Mouse (Mus musculus) T-helper 2 cell (primary cell): ENCODE measurements at regions not wholly inside any gene's neighbourhood (a gene's known extent, or its start where the extent isn't known, plus 50 kb on each side); places are given as distances from the start of the nearest gene placed in this dataset.

Experiments
- in situ Hi-C: fragments of 300-600 bp; cut with MboI, MseI; formaldehyde crosslinking; loops from one replicate; pipeline ENCODE4 v1.15.1; 2025; ENCODE audit warnings: high pct_unique_total_duplicates

DNA sequence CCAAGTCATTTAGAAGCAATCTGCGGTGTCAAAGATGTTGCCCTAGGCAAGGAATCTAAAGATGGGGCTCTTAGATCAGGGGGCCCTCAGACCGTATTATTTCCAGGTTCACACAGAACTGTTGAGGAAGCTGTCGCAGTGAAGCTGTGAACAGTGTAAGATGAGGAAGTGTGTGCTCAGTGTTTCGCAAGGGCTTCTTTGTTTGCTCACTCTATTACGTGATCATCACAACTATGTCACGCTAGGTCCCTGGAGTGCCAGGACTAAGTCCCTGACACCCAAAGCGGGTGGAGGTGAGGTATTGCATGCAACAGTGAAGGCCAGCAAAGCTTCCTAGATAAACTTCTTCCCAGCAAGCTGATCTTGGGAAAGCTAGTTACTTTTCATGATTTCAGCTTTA is 254.4 kb downstream of the Hlx start:
- in situ Hi-C loops: no loop called here

DNA sequence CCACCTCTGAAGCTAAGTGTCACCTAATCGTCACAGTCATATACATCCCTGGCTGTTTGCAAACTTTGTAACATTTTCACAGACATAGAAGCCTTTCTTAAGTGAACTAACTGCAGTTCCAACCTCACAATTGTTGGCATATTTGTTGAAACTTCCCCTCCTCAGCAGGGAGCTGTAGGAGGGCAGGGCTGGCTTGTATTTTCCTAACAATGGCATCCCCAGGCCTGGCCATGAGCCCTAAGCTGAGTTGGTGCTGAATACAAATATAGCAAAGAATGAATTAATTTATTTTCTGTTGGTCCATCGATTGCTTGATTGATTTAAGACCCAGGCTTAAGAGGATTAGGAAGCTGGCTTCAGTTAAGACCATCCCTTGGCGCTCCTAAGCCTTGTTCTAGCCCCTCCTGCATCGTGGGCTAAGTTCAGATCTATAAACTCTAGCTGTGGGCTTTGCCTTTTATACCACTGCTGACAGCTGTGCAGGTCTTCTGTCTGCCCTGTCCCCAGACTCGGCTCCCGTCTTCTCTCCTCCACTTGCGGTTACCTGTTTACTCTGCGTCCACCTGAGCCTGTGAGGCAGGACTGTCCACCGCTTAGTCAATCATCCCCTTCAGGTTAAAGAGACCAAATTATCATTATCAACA is 269.8 kb downstream of the Hlx start:
- in situ Hi-C loops: no loop called here

DNA sequence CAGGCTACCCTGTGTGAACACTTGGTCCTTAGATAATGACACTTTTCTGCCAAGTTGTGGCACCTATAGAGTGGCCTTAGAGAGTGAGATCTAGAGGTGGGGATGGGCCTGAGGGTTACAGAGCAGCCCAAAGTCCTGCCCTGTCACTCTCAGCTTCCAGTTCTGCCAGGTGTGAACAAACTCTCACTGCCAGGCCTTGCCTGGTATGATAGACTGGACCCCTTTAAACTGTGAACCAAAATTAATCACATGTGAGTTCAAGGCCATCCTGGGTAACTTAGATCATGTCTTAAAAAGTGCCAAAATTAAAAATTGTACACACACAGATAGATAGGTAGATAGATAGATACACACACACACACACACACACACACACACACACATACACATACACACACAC is 271.0 kb downstream of the Hlx start:
- in situ Hi-C loops: no loop called here

DNA sequence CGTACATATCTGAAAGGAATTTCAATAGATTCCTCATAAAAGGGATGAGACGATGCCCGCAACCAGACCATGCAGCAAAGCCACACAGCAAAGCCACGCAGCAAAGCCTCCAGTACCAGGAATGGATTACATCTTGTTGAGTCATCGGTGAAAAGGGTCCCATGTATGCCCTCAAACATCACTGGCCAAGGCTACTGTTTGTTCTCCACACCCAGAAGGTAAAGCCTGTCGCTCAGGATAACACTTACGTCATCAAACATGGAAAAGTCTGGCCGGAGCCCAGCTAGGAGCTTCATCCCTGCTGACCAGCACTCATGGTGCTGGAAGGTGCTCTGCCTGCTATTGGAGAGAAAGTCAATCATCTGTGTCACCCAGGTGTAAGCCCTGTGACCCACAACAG is 275.7 kb downstream of the Hlx start:
- in situ Hi-C loops: no loop called here

DNA sequence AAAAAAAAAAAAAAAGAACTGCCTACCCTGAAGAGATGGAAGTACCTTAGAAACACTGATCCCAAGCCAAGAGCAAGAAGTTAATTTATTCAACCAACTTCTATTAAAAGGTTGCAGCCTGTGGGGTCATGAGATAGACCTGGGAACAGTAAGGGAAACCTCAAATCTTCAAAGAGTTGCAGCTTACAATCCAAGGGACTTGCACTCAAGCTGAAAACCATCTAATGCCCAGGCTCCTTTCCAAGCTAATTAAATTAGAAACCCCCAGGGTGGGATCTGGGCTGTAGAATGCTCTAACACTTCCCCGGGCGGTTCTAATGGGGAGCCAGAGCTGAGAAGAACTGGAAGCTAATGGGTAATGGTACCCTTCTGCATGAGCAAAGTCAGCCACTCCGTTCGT is 278.0 kb downstream of the Hlx start:
- in situ Hi-C loops: no loop called here

DNA sequence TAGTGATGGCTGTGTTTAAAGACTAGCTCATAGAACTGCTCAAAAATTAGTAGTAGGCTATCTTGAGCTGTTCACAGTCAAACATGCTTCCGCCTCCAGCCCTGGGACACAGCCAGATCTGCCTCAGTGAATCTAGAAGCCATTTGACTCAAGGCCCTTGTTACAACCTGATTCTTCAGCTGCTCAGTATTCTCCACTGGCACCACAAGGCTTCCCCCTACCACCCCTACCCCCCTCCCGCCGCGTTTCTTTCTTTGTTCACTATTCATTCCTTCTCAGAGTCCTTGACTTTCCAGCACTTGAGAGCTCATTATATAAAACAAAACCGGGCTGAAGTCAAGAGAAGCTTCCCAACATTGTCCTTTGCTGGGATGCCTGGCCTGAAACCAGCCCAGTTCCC is 278.7 kb downstream of the Hlx start:
- in situ Hi-C loops: no loop called here

DNA sequence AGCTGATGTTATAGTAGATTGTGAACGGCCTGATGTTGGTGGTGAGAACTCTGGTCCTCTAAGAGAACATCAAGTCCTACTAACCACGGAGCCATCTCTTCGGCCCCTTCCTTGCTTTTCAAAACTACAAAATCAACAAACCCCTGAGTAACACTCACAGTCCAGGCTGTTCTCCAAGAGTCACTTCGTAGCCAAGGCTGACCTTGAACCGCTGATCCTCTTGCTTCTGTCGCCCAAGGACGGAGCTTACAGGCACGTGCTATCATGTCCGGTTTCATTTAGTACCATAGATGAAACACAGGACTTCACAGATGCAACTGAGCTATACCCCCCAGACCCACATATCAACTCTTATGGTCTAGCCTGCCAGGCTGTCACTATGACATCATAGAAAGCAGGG is 279.4 kb downstream of the Hlx start:
- in situ Hi-C loops: no loop called here

DNA sequence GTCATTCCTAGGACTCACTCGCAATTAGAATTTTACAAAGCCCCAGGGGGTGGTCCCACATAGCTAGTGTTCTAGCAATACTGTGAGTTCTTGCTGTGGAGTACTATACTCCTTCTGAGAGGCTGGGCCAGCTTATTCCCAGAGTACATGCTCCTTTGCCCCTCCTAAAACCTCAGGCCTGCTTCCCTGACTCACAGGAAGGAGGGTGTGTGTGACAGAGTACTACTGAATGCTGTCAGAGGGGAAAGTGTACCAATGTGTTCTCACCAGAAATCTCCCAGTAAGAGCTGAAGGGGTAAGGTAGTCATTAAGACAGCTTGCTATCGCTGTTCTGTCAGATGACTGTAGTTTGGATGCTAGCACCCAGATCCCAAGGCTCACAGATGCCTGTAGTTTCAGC is 280.7 kb downstream of the Hlx start:
- in situ Hi-C loops: no loop called here

DNA sequence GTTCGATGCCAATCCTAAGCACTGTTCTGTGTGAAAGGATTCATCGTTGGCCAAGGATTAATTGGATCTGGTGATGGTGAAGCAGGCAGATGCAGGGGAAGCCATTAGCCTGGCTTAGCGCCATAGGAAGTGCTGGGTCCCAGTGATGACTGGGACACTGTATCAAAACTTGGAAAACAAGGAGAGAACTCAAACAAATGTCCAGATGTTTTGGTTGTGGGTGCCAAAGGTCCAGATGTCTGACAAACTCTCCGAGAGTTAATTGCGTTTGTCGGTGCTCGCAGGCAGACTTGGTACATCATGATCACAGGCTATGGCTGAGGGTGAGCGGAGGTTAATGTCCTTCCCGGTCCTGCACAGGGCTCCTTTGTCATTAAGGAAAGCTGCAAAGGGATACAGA is 283.4 kb downstream of the Hlx start:
- in situ Hi-C loops: no loop called here

DNA sequence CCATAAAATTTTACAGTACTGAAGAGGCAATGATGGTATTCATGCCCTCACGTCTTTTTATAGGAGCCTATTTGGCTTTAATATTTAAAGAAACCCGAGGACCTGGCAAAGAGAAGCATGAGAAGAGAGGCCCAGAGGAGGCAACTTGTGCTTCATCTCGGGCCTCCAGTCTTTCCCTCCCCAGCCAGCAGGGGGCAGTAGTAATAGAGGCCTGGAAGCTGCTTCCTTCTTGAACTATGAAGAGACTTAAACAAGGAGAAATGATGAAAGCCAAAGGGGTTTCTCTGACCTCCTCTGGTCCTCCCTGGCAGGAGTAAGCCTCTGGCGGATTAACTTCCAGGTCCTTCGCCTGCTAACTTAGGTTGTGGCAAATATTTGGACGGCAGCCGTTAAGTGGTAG is 284.5 kb downstream of the Hlx start:
- in situ Hi-C loops: no loop called here

DNA sequence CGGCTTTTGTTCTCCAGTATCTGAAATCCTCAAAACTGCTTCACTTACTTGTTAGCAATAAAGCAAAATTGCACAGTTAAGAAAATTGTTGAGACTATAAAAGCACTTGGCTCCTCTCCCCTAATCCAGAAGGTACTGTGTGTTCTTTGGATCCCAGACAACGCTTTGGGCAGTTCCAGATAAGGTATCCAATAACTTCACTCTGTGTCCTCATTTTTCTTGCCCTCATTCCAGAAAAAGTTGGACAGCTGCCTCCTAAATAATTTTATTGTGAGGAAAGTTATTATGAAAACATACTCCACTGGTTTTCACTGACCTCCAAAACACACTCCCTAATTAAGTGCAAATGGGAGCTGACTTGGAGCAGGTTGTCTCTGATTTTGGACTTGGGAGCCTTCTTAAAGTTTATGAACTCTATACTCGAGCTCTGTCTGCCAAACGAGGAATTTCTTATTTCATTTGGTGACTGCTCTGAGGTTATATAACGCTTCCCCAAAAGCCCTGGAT is 285.2 kb downstream of the Hlx start:
- in situ Hi-C loops: no loop called here

DNA sequence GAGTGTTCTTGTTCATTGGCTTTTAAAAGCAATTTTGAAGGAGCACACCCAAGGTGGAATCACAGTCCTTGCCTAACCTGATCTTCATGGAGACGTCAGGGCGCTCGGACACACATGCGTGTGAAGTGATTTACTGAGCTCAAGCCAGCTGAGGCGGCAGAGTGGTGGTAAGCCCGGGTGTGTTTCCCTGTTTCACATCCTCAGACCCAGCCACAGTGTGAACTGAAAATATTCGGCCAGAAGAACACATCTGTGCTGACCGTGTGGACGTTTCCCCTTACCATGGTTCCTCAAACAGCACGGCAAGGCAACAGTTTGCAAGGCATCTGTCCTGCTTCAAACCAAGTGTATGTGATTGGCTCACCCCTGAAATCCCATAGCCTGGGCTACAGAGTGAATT is 288.2 kb downstream of the Hlx start:
- in situ Hi-C loops: no loop called here

DNA sequence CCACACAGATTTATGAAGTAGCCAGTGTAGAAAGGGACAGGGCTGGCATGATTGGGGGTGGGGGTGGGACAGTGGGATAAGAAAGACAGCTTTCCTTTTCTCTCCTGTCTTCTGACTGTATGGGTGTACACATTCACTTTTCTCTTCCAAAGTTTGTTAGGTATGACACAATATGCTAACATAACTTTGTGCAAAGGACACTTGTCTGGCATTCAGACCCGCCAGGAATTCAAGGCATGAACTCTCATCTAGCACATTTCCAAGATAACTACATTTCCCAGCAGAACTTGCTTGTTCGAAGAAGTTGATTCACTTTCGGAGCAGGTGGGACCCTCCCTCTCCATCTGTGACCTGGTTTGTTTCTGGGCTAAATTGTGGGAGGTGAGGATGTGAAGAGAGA is 289.7 kb downstream of the Hlx start:
- in situ Hi-C loops: no loop called here

DNA sequence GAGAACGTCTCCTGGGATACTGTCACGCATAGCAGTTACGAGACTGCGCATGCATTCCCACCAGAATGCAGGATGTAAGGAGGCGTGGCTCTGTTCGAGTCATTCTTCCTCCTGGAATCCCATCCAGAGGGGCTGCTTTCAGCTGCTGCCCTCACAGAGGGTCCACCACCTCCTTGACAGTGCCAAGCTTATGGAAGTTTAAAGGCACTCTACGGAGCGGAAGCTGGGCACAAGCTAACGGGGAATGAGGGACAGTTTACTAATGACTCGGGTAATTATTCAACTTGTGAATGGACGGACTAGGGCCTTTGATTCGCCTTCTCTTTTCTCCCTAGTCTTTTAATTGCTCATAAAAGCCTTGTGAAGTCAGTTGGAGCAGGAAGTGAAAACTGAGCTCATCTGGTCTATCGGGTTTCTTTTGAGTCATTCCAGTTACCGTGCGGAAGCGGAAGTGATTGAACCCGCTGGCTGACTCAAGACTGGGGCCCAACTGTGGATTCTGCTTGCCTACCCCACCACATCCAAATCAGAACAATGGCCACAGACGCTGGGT is 291.3 kb downstream of the Hlx start:
- in situ Hi-C loops: no loop called here

DNA sequence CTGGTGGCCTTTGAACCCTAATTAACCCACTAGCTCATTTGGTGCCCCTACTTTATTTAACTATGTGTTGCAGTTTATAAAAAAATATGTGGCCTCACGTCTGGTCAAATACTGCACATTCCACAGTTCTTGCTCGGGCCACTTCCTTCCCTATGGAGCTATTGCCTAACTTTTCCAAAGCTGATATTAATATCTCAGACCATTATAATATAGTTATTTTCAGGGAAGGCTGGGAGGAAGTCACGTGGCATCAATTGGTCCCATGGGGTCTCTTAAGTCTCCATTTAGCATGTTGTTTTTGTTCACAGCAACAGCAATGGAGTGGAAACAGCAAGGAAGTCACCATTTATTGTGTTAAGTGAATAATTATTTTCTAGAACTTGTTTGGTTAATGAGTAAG is 292.9 kb downstream of the Hlx start:
- in situ Hi-C loops: no loop called here

DNA sequence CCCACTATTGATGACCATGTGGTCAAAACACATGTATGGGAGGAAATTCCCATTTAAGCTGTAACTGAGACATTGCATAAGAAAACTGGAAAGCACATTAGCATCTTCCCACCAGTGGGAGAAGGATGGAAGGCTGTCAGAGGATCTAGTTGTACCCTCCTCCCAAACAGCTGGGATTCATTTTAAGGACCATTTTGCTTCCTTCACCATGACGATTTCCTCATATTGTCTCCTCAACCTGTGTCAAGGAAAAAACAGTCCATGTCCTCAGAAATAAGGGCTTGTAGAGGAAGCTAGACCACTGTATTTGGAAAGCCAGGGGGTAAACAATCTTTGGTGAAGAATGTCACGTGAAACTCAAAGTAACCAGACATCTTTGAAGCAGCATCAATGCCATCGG is 296.0 kb downstream of the Hlx start:
- in situ Hi-C loops: no loop called here

DNA sequence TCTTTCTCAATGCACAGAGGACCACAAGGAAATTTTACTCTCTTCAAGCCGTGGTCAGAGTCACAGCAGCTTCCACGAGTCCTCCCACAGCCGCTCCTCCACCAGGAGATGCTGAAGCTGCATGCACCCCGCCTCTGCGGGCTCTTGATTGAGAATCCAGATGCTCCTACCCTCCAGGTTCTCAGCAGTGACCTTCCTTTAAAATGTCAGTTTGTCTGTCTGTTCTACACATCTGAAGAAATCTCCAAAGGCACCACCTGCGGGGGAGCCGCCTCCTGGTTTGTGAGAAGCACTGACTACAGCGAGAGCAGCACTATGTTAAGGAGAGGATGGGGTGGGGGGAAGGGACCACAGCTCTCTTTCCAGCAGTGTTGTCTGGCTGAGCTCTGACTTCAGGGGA is 303.8 kb downstream of the Hlx start:
- in situ Hi-C loops: no loop called here

DNA sequence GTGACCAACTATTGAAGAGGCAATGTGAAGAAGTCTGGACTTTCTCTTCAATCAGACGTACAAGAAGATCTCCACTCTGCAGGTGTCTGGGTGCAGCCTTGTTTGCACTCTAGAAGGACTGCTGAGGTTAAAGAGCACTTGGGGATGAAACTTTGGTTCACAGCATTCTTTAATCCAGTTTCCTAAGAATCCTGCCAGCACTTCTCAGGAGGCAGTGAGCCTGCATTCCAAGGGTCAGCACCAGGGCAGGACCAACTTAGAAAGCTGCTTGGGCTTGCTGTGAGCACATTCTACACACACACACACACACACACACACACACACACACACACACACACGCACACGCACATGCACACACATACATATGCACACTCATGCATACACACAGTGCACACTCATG is 304.4 kb downstream of the Hlx start:
- in situ Hi-C loops: no loop called here

DNA sequence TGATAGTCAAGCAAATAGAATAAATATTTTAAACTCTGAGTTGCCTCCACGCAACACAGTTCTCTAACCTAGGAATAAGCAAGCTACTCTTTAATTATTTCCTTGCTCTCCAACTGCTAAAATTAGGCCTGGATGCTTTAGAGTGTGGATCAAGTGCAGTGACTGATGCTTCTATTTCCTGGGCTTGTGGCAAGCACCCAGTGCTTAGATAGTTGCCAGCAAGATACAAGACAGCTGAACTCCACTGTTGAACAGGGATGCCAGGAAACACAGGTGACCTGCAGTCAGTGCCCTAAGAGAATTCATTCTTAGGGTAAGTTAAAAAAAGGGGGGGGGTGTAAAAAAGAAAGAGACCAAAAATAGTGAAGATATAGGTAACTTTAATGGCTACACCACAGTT is 306.7 kb downstream of the Hlx start:
- in situ Hi-C loops: no loop called here

DNA sequence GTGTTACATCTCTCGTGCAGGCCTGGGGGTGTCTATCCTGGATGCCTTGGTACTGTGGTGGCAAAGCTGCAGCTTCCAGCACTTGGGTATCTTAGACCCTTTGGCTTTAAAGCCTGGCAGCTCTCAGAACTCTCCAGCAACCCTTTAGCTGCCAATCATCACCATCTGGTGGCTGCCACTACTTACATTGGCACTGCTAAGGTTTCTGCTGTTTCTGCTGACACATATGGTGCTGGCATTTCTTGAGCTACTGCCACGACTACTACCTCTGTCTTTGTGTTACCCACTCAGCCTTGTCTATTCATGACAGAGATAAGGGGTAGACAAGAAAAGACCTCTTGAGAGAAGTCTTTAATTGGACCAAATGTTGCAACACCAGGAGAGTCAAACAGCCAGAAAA is 308.4 kb downstream of the Hlx start:
- in situ Hi-C loops: no loop called here

DNA sequence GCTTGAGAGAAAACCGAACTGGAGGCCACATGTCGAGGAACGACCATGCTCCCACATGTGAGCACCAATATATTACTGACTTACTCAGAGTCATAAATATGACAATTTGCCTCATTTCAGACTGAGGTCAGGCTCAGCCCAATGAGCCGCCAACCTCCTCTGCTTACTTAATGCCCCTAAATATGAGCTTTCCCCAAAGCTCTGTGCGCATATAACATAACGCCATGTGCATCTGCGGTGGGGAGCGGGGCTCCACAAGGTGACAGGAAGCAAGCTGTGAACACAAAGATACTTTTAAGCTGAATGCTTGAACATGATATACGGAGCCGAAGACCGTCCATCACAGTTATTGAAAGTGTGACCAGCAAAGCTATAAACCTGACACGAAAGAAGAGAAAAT is 319.8 kb downstream of the Hlx start:
- in situ Hi-C loops: no loop called here

DNA sequence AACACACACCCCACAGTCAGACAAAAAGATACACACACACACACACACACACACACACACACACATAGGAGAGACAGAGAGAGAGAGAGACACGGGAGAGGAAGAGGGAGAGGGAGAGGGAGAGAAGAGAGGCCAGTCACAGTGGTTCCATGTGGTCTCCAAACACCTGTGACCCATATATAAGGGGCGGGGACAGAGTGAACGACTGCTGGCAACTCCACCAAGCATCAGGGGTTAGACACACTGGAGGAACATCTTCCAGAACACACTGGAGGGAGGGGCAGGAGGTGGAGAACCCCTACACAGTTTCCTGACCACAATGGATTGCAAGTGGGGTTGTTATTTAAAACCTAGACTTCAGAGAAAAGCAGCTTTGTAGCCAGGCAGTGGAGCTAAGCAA is 321.4 kb downstream of the Hlx start:
- in situ Hi-C loops: no loop called here

DNA sequence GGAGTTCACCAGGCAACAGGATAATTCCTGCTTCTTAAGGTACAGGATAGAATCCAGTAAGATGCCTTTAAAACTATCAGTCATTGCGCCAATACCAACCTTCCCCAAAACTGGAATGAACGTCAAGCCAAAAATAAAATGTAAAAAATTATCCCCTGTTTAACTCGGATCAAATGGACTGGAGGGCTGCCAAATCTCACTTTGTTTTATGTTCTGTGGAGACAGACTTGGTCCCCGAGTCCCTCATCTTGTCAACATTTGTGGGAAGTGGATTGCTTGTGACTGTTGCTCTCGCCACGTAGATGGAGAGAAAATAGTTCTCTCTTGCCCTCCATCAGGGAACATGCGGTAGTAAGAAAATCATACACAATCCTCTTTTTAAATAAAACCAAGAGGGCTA is 322.4 kb downstream of the Hlx start:
- in situ Hi-C loops: no loop called here

DNA sequence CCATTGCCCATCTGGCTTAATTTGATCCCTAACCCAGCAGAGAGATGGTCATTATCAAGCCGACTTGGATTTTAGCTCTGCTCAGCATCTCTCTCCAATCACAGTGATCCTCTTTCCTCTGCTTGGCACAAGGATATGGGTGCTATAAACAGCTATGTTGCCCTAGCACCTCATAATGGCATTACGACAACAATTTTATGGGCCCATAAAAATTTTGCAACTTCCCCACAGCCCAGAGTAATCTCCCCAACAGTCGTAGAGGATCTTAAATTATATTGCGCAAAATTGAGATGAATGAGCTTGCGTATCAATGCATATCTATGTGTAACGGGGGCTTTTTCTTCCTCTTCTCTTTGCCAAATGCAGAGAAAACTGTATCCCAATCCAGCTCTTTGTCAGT is 329.4 kb downstream of the Hlx start:
- in situ Hi-C loops: no loop called here
